Mouse (Mus musculus): ENCODE results near the gene Zfp398.

Gene Zfp398

DNA sequence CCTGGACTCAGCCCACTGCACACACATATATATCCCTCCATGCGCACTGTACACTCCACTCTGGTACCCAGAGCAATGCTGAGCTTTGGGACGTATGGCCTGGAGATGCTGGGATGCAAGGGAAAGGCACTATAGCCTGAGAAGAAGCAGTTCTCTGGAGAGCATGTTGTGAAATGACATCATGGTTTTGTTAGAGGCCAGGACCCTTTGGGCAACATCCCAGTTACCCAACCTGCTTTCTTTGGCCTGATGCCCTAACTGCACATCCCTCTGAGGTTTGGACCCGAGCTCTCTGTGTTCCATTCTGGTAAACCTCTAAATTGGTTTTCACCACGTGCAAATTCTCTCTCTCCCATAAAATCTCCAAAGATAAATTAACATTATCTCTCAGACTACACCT lies 68.1 kb downstream of the Zfp398 start:
- no peak for DNase-seq (ENCODE audit: low read depth, low spot score)

DNA sequence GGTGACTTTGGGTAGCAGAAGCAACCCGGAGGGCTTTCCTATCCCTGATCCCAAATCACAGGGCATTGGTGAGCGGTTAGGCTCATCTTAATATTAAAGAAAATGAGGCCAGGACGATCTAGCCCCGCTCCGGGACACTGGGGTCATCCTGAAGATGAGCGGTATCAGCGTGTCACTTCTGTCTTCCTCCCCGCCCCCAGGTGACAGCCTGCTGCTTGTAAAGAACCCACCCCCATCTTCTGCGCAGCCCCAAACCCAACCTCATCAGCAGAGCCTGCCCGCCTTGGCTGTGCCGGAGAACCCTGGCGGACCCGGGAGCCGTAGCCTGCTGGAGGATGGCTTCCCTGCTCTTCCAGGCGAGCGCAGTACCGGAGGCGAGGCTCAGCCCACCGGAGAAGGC lies 68.9 kb downstream of the Zfp398 start:
- DNase-seq (ENCODE audit: low read depth, low spot score), result no peak

DNA sequence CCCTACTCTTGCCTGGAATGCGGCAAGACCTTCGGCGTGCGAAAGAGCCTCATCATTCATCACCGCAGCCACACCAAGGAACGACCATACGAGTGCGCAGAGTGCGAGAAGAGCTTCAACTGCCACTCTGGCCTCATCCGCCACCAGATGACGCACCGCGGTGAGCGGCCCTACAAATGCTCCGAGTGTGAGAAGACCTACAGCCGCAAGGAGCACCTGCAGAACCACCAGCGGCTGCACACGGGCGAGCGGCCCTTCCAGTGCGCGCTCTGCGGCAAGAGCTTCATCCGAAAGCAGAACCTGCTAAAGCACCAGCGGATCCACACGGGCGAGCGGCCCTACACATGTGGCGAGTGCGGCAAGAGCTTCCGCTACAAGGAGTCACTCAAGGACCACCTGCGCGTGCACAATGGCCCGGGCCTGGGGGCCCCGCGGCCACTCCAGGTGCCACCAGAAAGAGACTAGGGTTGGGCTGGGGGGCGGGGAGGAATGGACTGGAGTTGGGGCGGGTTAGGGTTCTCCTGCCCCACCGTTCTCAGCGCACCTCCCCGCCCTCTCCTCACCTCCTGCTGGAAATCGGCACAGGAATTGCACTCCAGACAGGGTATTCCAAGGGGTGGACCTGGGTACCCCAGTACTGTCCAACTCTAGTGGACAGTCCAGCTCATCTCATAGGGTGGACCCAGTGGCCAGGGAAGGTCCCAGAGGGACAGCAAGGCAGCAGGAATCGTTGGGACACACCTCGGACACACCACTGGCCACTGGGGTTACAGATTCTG lies 69.6 kb downstream of the Zfp398 start:
- no peak for DNase-seq (ENCODE audit: low read depth, low spot score)

DNA sequence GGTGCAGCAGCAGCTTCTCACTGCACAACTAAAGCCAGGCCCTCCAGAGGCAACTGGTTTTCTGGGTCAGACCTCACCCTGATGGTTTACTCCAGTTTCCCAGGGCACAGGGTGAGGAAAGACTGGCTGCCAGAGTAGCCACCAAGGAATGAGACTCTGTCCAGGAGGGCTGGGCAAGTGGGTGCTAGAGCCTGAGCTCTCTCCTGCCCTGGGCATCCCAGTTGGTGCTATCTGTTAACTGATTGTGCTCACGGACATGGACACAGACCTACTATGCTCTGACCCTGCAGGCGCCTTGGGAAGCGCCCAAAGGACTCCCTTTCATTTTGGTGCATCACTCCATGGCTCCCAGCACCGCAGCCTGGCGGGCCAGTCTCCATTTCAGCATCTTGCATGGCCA lies 70.9 kb downstream of the Zfp398 start:
- no peak for DNase-seq (ENCODE audit: low read depth, low spot score)

DNA sequence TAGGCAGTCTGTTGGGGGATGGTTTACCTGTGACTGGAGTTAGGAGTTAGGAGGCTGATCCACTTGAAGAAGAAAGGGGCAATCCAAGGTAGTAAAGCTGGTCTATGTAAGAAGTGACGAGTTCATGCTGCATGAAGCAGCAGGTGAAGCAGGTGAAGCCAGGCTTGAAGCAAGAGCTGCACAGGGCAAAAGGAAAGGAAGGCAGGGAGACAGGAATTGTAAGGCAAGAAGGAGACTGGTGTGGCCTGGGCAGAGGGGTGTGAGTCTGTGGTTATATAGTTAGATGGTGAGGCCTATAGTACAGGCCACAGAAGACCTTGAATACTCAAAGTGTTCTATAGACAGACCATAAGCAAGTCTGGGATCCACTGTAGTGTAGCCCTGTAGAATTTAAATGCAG lies 73.5 kb downstream of the Zfp398 start:
- DNase-seq (ENCODE audit: low read depth, low spot score), result no peak

DNA sequence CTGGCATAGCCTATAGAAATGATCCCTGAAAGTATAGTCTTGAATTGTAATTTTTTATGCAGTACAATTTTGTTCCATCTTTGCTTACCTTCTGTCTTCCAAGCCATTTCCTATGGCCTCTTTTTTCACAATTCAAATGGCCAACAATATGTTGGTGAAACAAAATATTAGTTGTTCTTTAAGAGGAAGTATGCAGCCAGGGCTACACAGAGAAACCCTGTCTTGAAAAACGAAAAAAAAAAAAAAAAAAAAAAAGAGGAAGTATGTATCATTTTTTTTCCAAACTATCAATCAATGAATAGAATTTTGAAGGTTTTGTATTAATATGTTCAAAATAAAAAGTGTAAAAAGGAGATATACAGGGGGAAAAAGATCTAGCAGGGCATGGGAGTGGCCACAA lies 76.2 kb downstream of the Zfp398 start:
- peak; percentile 44 for DNase-seq (ENCODE audit: low read depth, low spot score)

DNA sequence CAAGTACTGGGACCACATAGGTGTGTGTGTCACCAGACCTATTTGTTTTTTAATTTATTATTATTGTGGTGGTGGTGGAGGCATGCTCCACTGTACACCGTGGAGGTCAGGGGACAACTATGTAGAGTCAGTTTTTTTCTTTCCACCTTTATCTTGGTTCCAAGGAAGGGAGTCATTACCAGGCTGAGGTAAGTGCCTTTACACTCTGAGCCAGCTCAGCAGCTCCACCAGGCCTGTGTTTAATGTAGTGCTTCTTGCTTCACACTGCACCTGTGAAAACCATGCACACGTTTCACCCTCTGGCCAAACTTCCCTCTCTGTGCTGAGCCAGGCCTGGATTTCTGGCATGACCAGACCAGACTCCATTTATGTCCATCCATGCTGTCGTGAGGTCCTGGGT lies 77.5 kb downstream of the Zfp398 start:
- DNase-seq (ENCODE audit: low read depth, low spot score), result no peak

DNA sequence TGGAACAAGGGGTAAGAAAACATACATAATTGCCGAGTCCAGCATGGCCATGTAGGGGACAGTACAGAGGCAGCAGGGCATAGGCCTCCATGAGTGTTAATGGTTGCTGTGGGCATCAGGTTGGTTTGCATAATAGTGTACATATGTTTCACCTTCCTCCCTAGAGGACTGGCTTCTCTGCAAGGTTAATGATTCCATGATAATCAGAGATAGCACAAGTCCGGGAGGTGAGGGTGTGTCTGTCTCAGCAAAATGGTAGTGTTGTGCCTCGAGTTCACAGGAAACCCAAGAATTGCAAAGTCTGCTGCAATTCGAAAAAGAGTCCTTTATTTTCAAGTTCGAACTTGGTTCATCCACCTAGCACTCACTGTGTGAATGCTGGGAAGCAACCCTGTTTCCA lies 81.6 kb downstream of the Zfp398 start:
- DNase-seq (ENCODE audit: low read depth, low spot score), result no peak

DNA sequence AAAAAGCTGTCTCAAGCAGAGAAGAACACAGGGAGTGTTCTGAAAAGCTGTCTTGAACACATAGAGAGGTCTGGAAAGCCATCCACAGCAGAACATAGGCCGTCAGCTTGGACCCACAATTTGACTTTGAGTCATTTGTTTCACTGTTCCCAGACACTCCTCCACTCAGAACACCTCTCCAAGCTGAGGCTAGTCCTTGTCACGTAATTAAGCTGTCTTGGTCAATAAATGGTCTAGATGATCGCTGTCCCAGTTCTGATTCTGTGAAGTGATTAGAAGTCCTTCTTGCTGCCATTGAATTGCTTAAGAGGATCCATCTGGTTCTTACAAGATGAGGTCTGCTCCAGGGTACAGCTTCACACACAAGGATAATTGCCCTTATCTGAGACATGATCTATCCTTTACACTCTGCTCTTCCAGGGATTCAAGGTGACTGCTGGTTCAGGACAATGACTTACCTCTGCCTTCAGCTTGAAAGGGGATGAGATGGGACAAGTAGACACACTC lies 83.4 kb downstream of the Zfp398 start:
- no peak for DNase-seq (ENCODE audit: low read depth, low spot score)

DNA sequence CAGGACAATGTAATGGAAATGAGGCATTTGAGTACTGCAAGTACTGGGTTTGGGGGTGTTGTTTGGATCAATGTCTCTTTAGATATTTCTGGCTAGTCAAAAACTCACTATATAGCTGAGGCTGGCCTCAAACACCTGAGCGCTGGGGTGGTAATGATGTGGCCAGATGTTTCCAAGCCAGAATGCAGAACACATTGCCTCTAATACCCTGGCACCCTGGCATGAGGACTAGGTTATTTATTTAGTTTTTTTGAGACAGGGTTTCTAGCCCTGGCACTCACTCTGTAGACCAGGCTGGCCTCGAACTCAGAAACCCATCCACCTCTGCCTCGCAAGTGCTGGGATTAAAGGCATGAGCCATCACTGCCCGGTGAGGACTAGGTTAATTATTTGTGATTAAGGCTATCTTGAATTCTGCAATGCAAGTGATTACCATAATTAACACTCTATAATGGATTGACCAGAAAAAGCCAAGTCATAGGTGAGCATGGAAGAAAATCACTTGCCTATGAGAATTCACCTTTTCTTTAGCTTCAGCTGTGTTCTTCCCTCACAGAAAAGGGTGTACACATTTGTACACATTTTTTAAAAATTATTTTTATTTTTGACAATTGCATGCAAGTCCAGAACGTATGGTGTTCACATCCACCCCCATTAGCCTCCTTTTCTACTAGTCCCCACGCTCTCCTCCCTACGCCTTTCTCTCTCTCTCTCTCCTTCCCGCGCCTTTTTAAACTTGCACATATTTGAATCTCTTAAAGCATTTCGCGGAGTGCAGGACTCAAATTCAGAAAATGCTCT lies 84.4 kb downstream of the Zfp398 start:
- no peak for DNase-seq (ENCODE audit: low read depth, low spot score)

DNA sequence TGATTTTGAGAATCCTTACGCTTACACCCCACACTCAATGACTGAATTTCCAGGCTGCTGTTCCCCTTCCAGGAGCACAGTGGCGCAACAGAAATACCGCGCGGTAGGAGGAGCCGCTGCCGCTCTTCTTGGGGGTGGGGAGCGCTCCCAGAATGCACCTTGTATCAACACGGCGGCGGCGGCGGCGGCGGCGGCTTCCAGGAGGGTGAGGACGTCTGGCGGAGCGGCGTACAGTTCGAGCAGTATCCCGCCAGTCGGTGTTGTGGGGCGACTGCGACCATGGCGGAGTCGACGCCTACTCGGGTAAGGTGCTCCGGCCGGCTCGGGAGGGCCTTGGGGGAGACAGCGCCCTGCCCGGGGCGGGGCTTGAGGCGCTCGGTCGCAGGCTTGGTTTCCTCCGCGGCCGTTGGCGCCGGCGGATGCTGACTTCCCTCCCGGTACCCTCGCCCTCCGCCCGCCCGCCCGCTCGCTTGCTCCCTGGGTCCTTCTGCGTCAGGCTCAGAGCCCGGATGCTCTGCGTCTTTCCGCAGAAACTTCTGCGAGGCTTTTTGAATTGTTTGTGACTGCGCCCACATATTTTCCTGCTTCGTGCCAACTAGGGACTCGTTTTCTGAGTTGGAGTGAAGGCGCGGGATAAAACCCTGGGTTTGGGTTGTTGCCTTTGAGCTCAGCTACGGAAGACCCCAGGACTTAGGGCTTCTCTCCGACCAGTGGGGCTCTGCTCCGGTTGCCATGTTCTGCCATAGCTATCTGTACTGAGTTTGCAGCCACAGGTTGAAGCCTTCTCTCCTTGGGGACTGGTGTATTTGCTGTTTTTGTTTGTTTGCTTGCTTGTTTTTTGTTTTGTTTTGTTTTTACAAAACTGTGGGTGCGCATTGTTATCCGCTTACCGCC lies 85.2 kb downstream of the Zfp398 start, which contains the start of gene Zfp212:
TSS of gene Zfp212 (plus strand) at position 30 of the 894 bp plus-strand sequence.
- peak; percentile 95 for DNase-seq (ENCODE audit: low read depth, low spot score)
